Mouse (Mus musculus) spleen, postnatal 36 days (tissue): ENCODE results near the gene Clasp1.

Experiments
- DNase-seq, 2 experiments: peaks; one replicate each; pipeline ENCODE4 v3.0.0; 2022; ENCODE audit warnings: low spot score in 2 of 2, mixed read lengths in 1 of 2

Gene Clasp1

DNA sequence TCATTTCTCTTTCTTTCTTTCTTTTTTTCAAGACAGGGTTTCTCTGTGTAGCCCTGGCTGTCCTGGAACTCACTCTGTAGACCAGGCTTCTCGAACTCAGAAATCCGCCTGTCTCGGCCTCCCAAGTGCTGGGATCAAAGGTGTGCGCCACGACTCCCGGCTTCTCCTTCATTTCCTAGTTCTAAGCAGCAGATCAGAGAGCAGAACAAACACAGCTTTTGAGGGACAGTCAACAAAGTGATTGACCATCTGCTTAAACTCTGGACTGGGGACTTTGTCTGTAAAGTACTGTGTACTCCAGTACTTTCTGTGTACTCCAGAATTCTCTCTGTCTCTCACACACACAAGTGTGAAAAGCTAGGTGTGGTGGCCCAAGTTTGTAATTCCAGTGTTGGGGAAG lies 14.1 kb downstream of the Clasp1 start:
- no peak for DNase-seq

DNA sequence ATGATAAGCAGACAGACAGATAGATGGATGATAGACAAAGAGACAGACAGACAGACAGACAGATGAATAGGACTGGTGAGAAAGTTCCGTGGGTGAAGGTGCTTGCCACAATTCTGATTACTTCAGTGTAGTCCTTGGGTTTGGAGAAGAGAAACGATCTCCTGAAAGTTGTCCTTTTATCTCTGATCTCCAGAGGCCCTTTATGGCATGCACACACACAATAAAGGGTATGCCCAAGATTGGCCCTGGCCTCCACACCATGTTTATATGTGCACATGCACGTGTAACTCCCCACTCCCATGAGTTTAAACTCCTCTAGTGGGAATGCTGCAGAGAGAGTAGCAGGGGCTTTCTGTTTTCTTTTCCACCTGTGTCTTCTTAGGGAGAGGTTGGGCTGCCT lies 14.6 kb downstream of the Clasp1 start:
- no peak for DNase-seq

DNA sequence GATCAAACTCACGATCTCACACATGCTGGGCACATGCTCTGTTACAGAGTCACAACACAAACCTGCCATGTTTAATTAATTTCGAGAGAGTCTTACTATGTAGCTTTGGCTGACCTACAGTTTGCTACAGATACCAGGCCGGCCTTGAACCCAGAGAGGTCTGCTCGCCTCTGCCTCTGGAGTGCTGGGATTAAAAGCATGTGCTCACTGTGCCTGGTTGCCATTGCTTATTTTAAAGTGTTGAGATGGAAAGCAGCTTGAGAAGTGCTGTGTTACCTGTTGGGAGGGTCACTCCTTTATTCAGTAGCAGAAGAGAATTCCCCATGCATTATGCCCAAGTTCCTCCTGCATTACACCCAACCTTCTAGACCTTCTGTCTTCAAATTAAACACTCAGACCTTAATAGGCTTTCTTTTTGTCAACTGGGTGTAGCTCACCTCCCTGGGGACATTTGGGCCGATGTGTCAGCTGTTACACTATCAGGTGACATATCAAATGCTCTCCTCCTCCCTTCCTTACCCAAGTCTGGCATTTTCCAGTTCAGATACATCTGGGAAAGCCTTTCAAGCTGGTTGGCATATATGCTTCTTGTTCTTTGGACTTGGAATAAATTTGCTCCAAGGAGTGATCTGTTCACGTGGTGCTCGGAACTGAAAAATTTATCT lies 18.9 kb downstream of the Clasp1 start:
- DNase-seq: no peak

DNA sequence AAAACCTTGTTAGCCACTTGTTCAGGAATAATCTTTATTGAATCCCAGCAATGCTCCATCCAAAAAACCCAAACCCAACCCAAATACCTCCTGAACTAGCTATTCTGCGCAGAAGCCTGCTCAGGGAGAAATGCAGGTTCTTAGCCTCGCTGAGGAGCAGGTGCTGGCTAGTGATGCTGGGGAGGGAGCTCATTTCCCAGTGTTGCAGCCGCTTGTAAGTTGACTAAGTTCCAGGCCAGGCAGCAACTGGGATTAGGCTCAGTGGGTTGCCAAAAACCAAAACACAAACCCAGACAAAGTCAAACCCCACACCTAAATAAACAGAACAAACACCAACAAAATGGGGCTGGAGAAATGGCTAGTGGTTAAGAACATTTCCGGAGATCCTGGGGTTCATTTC lies 20.4 kb downstream of the Clasp1 start:
- no peak for DNase-seq

DNA sequence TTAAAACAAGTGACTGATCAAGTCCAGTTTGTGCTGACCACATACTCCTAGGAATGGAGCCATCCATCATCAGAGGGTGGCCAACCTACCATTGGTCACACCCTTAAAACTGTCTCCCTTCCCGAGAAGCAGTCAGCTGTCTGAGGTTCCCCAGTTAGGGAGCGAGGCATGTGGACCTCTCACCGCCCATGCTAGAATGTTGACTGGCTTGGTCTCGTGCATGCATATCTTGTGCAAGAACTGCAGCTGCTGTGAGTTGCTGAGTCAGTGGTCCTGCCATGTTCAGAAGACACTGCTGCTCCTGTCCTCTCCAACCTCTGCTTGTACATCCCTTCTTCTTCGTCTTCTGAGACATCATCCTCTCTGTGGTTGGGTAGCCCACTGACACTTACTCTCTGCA lies 22.0 kb downstream of the Clasp1 start:
- DNase-seq: no peak

DNA sequence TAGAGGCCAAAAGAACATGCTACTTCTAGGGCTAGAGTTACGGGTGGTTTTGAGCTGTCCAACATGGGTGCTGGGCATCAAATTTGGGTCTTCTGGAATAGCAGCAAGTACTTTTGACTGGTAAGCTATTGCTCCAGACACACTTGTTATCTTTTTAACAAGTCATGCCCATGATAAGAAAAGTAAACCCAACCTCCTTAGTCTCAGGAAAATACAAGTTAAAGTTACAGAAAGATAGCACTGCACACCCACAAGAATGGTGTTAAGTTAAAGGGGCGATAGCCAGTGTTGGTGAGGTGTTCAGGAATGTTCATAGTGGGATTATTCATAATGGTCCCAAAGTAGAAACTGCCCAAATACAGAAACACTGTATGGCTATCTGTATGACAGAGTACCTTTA lies 24.3 kb downstream of the Clasp1 start:
- no peak for DNase-seq

DNA sequence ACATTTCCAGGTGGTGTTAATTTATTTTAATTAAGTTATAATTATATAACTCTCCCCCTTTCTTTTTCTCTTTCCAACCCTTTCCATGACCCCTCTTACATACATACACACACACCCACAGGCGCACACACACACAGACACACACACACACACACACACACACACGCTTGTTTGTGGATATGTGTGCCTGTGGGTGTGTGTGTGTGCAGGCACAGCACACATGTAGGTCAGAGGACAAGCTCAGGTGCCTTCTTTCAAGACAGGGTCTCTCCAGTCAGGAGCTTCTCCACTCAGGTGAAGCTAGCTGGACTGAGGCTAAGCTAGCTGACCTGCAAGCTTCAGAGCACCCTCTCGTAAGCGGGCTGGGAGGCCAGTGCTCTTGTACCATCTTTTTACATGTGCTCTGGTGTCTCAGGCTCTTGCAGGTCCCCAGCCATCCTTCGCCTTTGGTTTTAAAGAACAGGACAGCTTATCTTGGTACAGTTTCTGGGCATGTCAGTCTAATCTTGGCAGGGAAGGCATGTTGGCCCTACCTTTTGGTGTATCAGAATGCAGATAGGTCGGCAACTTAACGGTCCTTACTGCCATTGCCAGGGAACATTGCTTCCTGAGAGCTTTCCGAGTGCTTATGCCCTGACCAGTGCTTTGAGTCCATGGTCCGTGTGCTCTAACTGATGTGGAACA lies 28.3 kb downstream of the Clasp1 start:
- peak; percentile 10 to 37 for DNase-seq

DNA sequence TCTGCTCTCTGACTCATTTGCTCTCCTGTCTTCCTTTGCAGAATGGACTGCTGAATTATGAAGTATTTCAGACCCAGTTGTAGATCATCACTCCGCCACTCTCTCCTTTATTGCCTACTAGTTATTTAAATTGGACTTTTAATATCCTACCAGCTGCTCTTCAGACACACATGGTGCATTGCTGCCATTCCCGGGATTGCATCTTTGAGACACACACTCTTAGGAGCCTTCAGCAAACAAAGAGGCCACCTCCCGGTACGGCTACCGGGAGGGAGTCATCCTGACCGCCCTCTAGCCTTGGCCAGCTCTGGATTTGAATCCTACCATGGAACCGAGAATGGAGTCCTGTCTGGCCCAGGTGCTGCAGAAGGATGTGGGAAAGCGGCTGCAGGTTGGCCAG lies 30.5 kb downstream of the Clasp1 start:
- DNase-seq: no peak

DNA sequence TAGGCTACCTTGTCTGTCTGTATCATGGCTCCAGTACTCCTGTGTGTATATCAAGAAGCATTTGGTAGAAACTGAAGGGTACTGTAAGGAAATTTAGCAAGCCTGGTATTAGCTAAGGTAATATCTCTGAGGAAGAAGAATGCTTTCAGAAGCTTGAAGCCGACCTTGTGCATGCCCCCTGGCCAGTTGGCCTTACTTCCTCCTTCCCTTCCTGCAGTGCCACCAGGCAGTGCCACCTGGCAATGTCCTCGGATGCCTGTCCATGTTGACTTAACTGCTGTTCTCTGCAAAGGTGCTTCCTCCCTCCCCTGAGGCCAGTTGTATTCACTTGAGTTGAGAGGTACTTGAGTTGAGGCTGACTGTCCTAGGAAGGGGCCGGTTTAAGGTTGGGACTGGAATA lies 32.3 kb downstream of the Clasp1 start:
- DNase-seq: peak; percentile 34 to 42

DNA sequence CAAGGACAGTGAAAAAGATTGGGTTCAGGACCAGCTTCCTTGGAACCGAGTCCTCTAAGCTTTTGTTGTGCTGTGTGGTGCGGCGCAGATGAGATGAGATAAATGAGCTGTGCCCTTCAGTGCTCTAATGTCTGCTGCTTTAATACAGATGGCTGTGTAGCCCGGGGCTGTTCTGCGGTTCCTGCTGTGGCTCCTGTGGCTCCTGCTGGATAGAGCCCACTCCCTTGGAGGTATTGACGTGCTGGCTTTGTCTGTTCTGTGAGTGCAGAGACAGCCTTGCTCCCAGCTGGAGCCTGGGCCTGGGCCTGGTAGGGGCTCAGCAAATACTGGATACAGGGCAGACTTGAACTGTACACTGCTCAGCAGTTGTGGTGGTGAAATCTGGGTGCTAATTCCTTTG lies 34.0 kb downstream of the Clasp1 start:
- DNase-seq: no peak

DNA sequence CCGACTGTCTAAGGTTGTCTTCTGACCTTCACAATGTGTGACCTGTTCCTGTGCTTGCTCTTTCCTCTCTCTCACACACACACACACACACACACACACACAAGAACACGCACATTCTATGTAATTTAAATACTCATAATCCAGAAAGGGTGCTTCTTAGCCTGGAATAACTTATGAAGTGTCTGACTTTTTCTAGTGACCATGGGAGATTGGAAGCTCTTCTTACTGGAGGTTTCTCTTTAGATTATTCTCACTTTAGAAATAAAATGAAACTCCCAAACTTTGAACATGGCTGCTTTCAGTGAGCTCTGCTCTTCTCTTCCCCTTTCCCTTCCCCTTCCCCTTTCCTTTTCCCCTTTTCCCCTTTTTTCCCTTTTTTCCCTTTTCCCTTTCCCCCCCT lies 37.1 kb downstream of the Clasp1 start:
- no peak for DNase-seq

DNA sequence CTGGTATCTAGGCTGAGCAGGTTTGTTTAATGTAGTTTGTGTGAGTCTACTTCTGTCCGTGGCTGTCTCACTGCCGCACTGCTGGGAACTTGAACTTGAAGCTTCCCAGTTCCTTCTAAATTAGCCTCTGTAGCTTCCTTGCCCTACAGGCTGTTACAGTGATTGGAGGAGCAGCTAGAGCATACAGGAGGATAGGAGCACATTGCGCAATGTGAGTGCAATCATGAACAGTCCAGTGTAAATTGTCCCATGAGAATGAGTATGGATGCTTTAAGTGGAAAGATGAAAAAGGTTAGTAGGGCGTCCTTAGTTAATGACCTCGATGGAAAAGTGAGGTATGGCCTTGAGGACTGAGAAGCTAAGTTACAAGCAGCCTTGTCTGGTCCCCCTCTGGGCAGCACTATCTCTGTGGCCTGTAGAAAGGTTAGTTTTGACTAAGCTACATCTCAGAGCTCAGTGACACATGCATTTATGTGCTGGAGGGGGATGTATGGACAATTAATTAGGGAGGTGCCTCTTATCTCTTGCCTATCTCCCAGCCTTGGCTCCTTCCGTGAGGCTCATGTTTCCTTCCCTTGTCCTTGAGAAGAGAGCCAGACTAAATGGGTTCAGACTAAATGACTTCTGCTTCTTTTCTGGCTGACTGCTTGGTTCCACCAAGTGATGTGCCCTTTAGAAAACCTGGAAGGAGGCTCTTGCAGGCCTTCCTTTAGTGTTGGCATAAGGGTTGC lies 39.7 kb downstream of the Clasp1 start:
- no peak for DNase-seq

DNA sequence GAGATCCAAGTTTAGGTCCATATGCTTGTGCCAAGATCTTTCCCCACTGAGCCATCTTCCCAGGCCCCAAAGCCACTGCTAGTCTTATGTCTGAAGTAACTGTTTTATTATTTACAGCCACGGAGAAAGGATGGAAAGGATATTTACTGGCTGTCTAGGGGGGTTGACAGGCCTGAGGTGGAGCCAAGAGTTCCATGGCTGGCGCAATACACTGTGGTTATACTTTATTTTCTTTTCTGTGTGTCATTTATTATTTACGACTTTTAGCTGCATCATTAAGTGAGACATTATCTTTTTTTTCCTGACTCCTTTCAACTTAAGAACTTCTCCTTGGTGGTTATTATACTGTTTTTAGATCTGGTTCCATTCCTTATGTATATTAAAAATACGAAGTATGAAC lies 42.7 kb downstream of the Clasp1 start:
- DNase-seq: no peak

DNA sequence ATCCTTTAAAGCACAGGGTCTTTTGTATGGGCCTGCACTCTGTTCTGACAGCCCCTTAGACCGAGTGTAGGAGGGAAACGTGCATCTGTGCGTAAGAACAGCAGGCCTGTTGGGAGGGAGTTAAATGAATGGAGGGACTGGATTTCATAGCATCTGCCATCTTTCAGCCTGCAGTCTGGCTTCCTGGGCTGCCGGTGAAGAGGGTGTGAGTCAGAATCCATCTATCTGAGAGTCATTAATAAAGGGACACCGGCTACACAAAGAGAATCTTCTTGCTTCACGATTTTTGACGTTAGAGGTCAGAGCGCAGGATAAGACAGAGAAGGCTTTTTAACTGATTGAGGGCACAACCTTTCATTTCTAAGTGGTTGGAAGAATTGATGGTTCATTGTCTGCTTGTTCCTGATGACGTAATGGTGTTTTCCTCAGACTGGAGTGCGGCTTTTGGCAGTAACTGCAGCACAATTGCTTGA lies 46.2 kb downstream of the Clasp1 start:
- DNase-seq: no peak

DNA sequence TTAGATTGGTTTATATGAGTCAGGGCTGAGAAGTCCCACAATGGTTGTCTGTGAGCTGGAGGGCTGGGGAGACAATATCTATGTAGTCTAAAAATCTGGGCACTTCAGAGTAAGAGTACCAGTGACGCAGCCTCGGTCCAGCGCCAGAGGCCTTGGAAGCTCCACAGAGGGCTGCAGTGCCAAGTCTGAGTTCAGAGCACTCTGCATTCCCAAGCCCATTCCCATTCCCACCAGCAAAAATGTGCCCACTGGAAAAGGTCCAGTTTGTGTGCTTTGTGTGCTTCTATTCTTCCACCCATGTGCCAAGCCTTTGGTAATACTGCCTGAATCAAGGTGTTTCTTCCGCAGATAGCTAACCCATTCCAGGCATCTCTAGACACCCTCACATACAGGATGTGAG lies 49.0 kb downstream of the Clasp1 start:
- no peak for DNase-seq

DNA sequence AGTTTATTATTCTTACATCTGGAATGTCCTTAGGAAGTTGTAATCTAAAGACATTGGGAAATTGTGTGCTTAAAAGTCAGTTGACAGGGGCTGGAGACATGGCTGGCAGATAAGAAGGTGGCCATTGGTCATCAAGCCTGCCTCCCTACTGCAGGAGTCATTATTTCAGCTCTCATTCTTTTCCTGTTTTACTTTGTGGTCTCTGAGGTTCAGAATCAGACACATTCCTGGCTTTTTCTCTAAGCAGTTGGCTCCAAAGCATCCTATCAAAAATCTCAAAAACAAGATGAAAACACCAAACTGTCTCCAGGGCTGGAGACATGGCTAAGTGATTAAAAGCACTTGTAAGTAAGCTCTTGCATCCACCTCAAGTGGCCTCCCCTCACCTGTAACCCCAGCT lies 49.5 kb downstream of the Clasp1 start:
- DNase-seq: no peak

DNA sequence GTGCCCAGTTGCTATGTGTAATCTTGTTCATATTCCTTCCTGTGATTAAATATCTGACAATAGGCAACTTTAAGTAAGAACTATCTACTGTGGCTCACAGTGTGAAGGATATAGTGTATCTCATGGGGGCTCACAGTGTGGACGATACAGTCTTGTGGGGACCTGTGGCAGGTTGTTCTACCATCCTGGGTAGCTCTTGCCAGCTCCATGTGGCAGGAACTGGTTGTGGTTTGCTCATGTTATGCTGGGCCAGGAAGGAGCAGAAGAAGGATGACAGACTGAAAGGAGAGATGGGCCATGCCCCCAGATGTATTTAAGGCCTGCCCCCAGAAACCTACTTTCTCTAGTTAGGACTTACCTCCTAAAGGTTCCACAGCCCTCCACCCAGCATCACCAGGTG lies 51.7 kb downstream of the Clasp1 start:
- DNase-seq: no peak

DNA sequence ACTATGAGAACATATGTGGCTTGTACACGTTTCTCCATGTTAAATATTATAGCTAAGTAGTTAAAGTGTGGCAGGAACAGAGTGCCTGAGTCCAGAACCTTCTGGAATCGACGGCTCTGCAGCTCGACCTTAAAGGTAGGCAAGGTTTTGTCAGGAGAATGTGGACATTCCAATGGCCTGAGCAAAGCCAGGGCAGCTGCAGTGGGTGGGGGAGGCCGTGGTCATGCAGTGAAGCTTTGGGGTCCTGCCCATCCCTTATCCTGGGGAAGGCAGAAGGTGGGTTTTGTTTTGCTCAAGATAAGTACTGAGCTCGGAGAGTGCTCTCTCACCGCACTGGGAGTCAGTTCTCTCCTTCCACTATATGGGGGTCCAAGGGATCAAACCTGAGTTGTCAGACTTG lies 55.6 kb downstream of the Clasp1 start:
- DNase-seq: no peak

DNA sequence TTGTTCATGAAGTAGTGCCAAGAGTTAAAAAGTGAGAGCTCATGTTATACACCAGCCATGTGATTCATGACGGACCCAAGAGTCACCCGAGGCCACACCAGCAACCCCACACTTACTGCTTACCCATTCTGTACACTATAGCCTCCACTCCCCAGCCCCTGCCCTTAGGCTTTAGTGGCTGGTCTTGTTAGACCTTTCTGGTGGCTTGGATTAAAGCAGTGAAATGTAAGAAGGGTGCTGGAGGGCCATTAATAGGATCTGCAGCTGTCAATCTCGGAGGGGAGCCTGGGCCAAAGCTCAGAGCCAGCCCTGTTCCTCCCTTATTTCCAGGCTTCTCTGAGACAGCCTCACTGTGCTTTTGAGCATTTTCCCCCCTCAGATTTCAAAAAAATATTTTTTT lies 56.1 kb downstream of the Clasp1 start:
- no peak for DNase-seq

DNA sequence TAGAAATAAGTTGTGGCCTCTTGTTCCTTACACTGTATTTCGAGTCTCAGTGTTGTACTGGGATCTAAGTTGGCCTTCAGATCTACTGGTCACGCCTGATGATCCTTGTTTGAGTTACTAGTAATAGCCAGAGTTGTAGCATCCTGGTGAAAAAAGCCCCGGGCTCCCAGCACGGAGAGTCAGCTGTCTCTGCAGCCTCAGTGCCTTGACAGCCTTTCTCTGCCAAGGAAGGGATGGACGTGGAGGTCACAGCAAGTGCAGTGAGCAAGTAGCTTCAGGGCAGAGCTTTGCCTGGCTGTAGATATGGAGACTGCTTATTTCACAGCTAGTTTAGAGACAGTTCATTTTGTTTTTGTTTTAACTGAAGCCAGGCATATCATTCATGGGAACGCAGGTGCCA lies 56.6 kb downstream of the Clasp1 start:
- no peak for DNase-seq

DNA sequence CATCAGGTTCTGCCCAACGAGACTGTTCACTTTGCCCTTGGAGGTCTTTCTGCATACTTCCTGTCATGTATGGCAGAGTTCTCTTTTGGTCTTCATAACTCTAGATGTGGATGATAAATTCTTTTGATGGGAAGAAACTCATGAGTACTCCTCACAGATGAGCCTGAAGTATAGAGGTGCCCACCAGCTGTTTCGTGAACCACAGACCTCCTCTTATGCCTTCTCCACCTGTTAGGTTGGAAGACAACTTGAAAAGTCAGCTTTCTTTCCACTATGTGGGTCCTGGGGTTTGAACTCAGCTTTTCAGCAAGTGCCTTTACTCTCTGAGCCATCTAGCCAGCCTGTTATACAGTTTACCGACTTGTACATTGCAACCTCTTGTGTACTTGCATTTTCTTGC lies 57.1 kb downstream of the Clasp1 start:
- no peak for DNase-seq

DNA sequence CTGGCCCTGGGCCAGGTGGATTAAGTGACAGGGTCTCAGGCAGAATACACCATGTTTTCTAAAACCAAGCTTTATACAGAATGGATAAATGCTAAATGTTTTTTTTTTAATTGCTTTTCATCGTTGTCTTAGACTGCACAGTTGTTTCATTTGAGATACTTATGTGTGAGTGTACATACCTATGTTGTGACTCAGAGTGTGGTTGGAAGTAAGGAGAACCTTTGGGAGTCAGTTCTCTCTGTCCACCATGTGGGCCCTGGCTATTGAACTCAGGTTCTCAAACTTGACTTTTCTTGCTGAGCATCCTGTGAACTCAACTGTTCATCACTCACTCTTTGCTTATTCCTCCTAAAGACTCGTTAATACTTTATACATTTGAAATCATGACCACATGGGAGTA lies 58.3 kb downstream of the Clasp1 start:
- DNase-seq: no peak

DNA sequence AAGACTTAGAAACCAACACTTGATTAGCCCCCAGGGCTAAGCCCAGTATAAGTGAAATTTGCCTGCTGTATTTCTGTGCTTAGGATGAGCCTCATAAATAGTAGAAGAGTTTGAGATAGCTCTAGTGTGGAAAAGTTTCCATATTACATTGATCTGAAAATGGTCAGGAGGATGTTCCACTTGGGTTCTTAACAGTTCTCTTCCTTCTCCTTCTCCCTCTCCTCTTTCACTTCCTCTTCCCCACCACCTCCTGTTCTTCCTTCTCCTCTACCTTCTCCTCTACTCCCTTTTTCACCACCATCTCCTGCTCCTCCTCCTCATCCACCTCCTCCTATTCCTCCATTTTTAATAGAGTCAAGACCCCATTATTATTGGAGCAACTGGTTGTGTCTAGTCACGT lies 59.4 kb downstream of the Clasp1 start:
- no peak for DNase-seq
